Mouse (Mus musculus) MEL (cell line): Measurements from ENCODE around the gene Shb. TPM values are rescaled to one million over a fixed set of nuclear protein-coding genes. Genes with fewer than 3 reads are reported as not detected.

Experiments
- DNase-seq: peaks from one replicate; pipeline ENCODE4 v3.0.0; 2011; ENCODE audit warnings: low read depth, low spot score
- H3K27ac ChIP-seq: 2 replicates; pipeline ENCODE4 v1.5.1; 2012; ENCODE audit warnings: low read depth, mild to moderate bottlenecking, control low read depth, low read length, moderate library complexity; ENCODE audit not compliant: control insufficient read depth
- H3K27me3 ChIP-seq, 2 experiments: fragments of 150-350 bp in 1 of 2; sonication (generic) in 1 of 2; 2 replicates each; pipeline ENCODE4 v1.6.1; 2012; ENCODE audit warnings: low read length in 2 of 2, mild to moderate bottlenecking in 2 of 2, improper control_type of control experiment in 1 of 2, moderate library complexity in 1 of 2; ENCODE audit not compliant: insufficient read depth in 2 of 2, control insufficient read depth in 1 of 2
- H3K36me3 ChIP-seq, 2 experiments: 2 replicates each; pipeline ENCODE4 v1.6.1; 2012 to 2014; ENCODE audit warnings: low read length in 2 of 2, improper control_type of control experiment in 1 of 2, inconsistent platforms in 1 of 2, mild to moderate bottlenecking in 1 of 2; ENCODE audit not compliant: insufficient read depth in 2 of 2, control insufficient read depth in 1 of 2
- H3K4me1 ChIP-seq, 2 experiments: fragments of 150-350 bp in 1 of 2; sonication (generic) in 1 of 2; 2 replicates each; pipeline ENCODE4 v1.6.1; 2012; ENCODE audit warnings: low read length in 2 of 2, improper control_type of control experiment in 1 of 2, mild to moderate bottlenecking in 1 of 2; ENCODE audit not compliant: insufficient read depth in 2 of 2, control insufficient read depth in 1 of 2
- H3K4me3 ChIP-seq, 2 experiments: fragments of 150-350 bp in 1 of 2; sonication (generic) in 1 of 2; 2 replicates each; pipeline ENCODE4 v1.5.1; 2012; ENCODE audit warnings: low read depth in 2 of 2, low read length in 2 of 2, mild to moderate bottlenecking in 2 of 2, moderate library complexity in 2 of 2, control low read depth in 1 of 2, improper control_type of control experiment in 1 of 2; ENCODE audit not compliant: control insufficient read depth in 1 of 2, insufficient read depth in 1 of 2
- H3K79me2 ChIP-seq: 2 replicates; pipeline ENCODE4 v1.6.1; 2012; ENCODE audit warnings: mild to moderate bottlenecking, low read length, moderate library complexity; ENCODE audit not compliant: control insufficient read depth, poor library complexity, insufficient read depth
- H3K9ac ChIP-seq: 2 replicates; pipeline ENCODE4 v1.6.1; 2012; ENCODE audit warnings: low read depth, mild to moderate bottlenecking, control low read depth, low read length, moderate library complexity; ENCODE audit not compliant: control insufficient read depth, poor library complexity, severe bottlenecking
- H3K9me3 ChIP-seq: fragments of 150-350 bp; sonication (generic); replicated peaks from 2 replicates; pipeline ENCODE4 v1.6.1; 2012; ENCODE audit warnings: mild to moderate bottlenecking, low read length, improper control_type of control experiment, moderate library complexity; ENCODE audit not compliant: insufficient read depth
- CTCF ChIP-seq, 3 experiments: IDR thresholded peaks in 2 of 3; conservative IDR thresholded peaks in 1 of 3; 2 replicates each; pipeline ENCODE4 v1.5.1; 2011 to 2012; ENCODE audit warnings: low read length in 3 of 3, low read depth in 2 of 3, mild to moderate bottlenecking in 2 of 3, improper control_type of control experiment in 1 of 3, inconsistent platforms in 1 of 3, mixed read lengths in 1 of 3, moderate library complexity in 1 of 3; ENCODE audit not compliant: control insufficient read depth in 1 of 3, insufficient read depth in 1 of 3, poor library complexity in 1 of 3, severe bottlenecking in 1 of 3
- E2F4 ChIP-seq: IDR thresholded peaks from 2 replicates; pipeline ENCODE4 v1.6.1; 2011; ENCODE audit warnings: low read depth, low read length, improper control_type of control experiment, borderline replicate concordance
- ELF1 ChIP-seq: IDR thresholded peaks from 2 replicates; pipeline ENCODE4 v1.6.1; 2014; ENCODE audit warnings: low read depth, mild to moderate bottlenecking, inconsistent platforms, low read length, improper control_type of control experiment, moderate library complexity
- EP300 ChIP-seq, 2 experiments: IDR thresholded peaks; 2 replicates each; pipeline ENCODE4 v1.6.1; 2011; ENCODE audit warnings: improper control_type of control experiment in 2 of 2, low read length in 2 of 2, low read depth in 1 of 2, mild to moderate bottlenecking in 1 of 2
- ETS1 ChIP-seq: IDR thresholded peaks from 2 replicates; pipeline ENCODE4 v1.6.1; 2012; ENCODE audit warnings: low read depth, mild to moderate bottlenecking, inconsistent platforms, low read length, improper control_type of control experiment, moderate library complexity
- GATA1 ChIP-seq: IDR thresholded peaks from 2 replicates; pipeline ENCODE4 v1.6.1; 2011; ENCODE audit warnings: low read depth, low read length, improper control_type of control experiment
- HCFC1 ChIP-seq: IDR thresholded peaks from 2 replicates; pipeline ENCODE4 v1.6.1; 2012; ENCODE audit warnings: low read depth, mild to moderate bottlenecking, inconsistent platforms, low read length, improper control_type of control experiment, moderate library complexity
- JUND ChIP-seq: IDR thresholded peaks from 2 replicates; pipeline ENCODE4 v1.6.1; 2011; ENCODE audit warnings: low read depth, mild to moderate bottlenecking, improper control_type of control experiment, low read length
- MAFK ChIP-seq: IDR thresholded peaks from 2 replicates; pipeline ENCODE4 v1.6.1; 2011; ENCODE audit warnings: low read depth, mild to moderate bottlenecking, low read length, improper control_type of control experiment, borderline replicate concordance
- MXI1 ChIP-seq: IDR thresholded peaks from 2 replicates; pipeline ENCODE4 v1.6.1; 2011; ENCODE audit warnings: mild to moderate bottlenecking, low read depth, low read length, improper control_type of control experiment
- MYC ChIP-seq: IDR thresholded peaks from 2 replicates; pipeline ENCODE4 v1.6.1; 2011; ENCODE audit warnings: low read depth, mild to moderate bottlenecking, low read length, improper control_type of control experiment, moderate library complexity
- POLR2A ChIP-seq, 2 experiments: IDR thresholded peaks; 2 replicates each; pipeline ENCODE4 v1.6.1; 2011 to 2012; ENCODE audit warnings: low read length in 2 of 2, mild to moderate bottlenecking in 2 of 2, control low read depth in 1 of 2, improper control_type of control experiment in 1 of 2, low read depth in 1 of 2, moderate library complexity in 1 of 2; ENCODE audit not compliant: control insufficient read depth in 1 of 2, insufficient read depth in 1 of 2, poor library complexity in 1 of 2
- POLR2AphosphoS2 ChIP-seq: IDR thresholded peaks from 2 replicates; pipeline ENCODE4 v1.6.1; 2011; ENCODE audit warnings: low read length, improper control_type of control experiment
- POLR2AphosphoS5 ChIP-seq: IDR thresholded peaks from 2 replicates; pipeline ENCODE4 v1.6.1; 2012; ENCODE audit warnings: low read depth, borderline replicate concordance, mild to moderate bottlenecking, inconsistent platforms, low read length, moderate library complexity, mixed read lengths
- RAD21 ChIP-seq: IDR thresholded peaks from 2 replicates; pipeline ENCODE4 v1.6.1; 2011; ENCODE audit warnings: mild to moderate bottlenecking, low read depth, low read length, improper control_type of control experiment
- SIN3A ChIP-seq: IDR thresholded peaks from 2 replicates; pipeline ENCODE4 v1.6.1; 2012; ENCODE audit warnings: low read length, improper control_type of control experiment, inconsistent platforms
- SMC3 ChIP-seq: IDR thresholded peaks from 2 replicates; pipeline ENCODE4 v1.6.1; 2011; ENCODE audit warnings: low read depth, low read length, improper control_type of control experiment
- TBP ChIP-seq: IDR thresholded peaks from 2 replicates; pipeline ENCODE4 v1.8.0; 2011; ENCODE audit warnings: low read depth, low read length, improper control_type of control experiment
- USF1 ChIP-seq: IDR thresholded peaks from 2 replicates; pipeline ENCODE4 v1.6.1; 2014; ENCODE audit warnings: low read depth, mild to moderate bottlenecking, inconsistent platforms, low read length, improper control_type of control experiment, moderate library complexity
- ZKSCAN1 ChIP-seq: IDR thresholded peaks from 2 replicates; pipeline ENCODE4 v1.6.1; 2012; ENCODE audit warnings: low read depth, mild to moderate bottlenecking, inconsistent platforms, low read length, improper control_type of control experiment, moderate library complexity
- ZMIZ1 ChIP-seq: IDR thresholded peaks from 2 replicates; pipeline ENCODE4 v1.6.1; 2012; ENCODE audit warnings: low read depth, mild to moderate bottlenecking, inconsistent platforms, low read length, improper control_type of control experiment, moderate library complexity
- polyA plus RNA-seq, 2 experiments: library from polyadenylated mRNA; stranded (reverse) in 1 of 2; unstranded in 1 of 2; fragments of >175 nt in 1 of 2; fragments of >200 nt in 1 of 2; gene quantifications; 2 replicates each; pipeline versions ENCODE4 v1.2.1 to v1.2.4; 2012; ENCODE audit warnings: low replicate concordance in 2 of 2, low read depth in 1 of 2; ENCODE audit not compliant: insufficient read length in 2 of 2, insufficient read depth in 1 of 2, missing spikeins in 1 of 2
- total RNA-seq: library from RNA; depleted of rRNA; stranded (reverse); fragments of 300-350 nt; gene quantifications from 2 replicates; pipeline ENCODE4 v1.2.3, GENCODE M21; 2012

The Shb gene
- total and polyA plus RNA-seq, 3 experiments: 5.2 to 13.9 TPM; not detected in 1

- H3K4me1 ChIP-seq: peaks cover 15 to 25% of the 10 kb centered on the region in 2 experiments; a peak in 3 of 4 replicates
- peaks cover 14% of the 10 kb centered on the region for H3K79me2 ChIP-seq
- peaks cover 0 to 16% of the 10 kb centered on the region in 2 experiments; a peak in 3 of 4 replicates for H3K36me3 ChIP-seq
- TF ChIP-seq POLR2AphosphoS5: no peak
- TF ChIP-seq MAFK: no peak
- TF ChIP-seq HCFC1: no peak
- no peak for TF ChIP-seq EP300 (IDR thresholded peaks at IDR 0.05; ENCODE audit: low read depth in 1 of 2, low read length in 2 of 2)
- no peak for TF ChIP-seq RAD21
- TF ChIP-seq ELF1: no peak
- no peak for TF ChIP-seq CTCF (IDR thresholded peaks at IDR 0.05 in 2 of 3, conservative IDR thresholded peaks at IDR 0.05 in 1 of 3; ENCODE audit: control insufficient read depth in 1 of 3, insufficient read depth in 1 of 3, low read depth in 2 of 3, low read length in 3 of 3, poor library complexity in 1 of 3, severe bottlenecking in 1 of 3)
- TF ChIP-seq ZKSCAN1: no peak
- no peak for TF ChIP-seq SMC3
- TF ChIP-seq SIN3A: no peak
- TF ChIP-seq JUND: no peak
- no peak overlapping the region for H3K9ac ChIP-seq
- no peaks in the 10 kb centered on the region for H3K9me3 ChIP-seq
- H3K4me3 ChIP-seq: no peak overlapping the region
- H3K27me3 ChIP-seq: no peaks in the 10 kb centered on the region
- H3K27ac ChIP-seq: no peak overlapping the region
- DNase-seq: no peak
These were observed 6.7 kb downstream of the Shb start for GRCm38 (mm10) chr4:45525541-45525940.

- TF ChIP-seq MXI1: no peak
- TF ChIP-seq USF1: no peak
- no peak for TF ChIP-seq GATA1
- no peak for TF ChIP-seq MYC
- no peak for TF ChIP-seq E2F4
- TF ChIP-seq POLR2A (IDR thresholded peaks at IDR 0.05; ENCODE audit: control insufficient read depth in 1 of 2, insufficient read depth in 1 of 2, low read depth in 1 of 2, low read length in 2 of 2, poor library complexity in 1 of 2): no peak
- no peak for TF ChIP-seq JUND
- TF ChIP-seq ZMIZ1: no peak
- no peak for TF ChIP-seq ETS1
- TF ChIP-seq TBP: no peak
- no peak for TF ChIP-seq POLR2AphosphoS2
- H3K9ac ChIP-seq: no peak overlapping the region
- H3K27ac ChIP-seq: no peak overlapping the region
- no peak overlapping the region for H3K4me3 ChIP-seq
- peaks cover 6% of the 10 kb centered on the region for H3K79me2 ChIP-seq
- no peaks in the 10 kb centered on the region for H3K9me3 ChIP-seq
- H3K4me1 ChIP-seq: peaks cover 15 to 25% of the 10 kb centered on the region in 2 experiments; a peak in 3 of 4 replicates
- no peaks in the 10 kb centered on the region for H3K27me3 ChIP-seq
- H3K36me3 ChIP-seq: peaks cover 0 to 16% of the 10 kb centered on the region in 2 experiments; a peak in 3 of 4 replicates
- no peak for DNase-seq
These were observed 7.7 kb downstream of the Shb start for GRCm38 (mm10) chr4:45524602-45525001.
